Mouse (Mus musculus): ENCODE measurements around the gene Adck1.

GRCm38 (mm10) chr12:88433171-88433570 is 72.8 kb downstream of the Adck1 start:
- TF ChIP-seq POLR2A (IDR thresholded peaks at IDR 0.05; ENCODE audit: low read depth, low read length) = no peak
- no peak for TF ChIP-seq CTCF (IDR thresholded peaks at IDR 0.05; ENCODE audit: extremely low read depth, insufficient read length, insufficient replicate concordance, low read depth, low read length)

All from small intestine, adult 2 months (tissue).